Mouse (Mus musculus): ENCODE measurements around the gene Nebl. TPM values are rescaled to one million over a fixed set of nuclear protein-coding genes. Genes with fewer than 3 reads are reported as not detected.

Gene Nebl
- polyA plus RNA-seq, 1 experiment from 2014 or later, result 6.3 TPM

DNA sequence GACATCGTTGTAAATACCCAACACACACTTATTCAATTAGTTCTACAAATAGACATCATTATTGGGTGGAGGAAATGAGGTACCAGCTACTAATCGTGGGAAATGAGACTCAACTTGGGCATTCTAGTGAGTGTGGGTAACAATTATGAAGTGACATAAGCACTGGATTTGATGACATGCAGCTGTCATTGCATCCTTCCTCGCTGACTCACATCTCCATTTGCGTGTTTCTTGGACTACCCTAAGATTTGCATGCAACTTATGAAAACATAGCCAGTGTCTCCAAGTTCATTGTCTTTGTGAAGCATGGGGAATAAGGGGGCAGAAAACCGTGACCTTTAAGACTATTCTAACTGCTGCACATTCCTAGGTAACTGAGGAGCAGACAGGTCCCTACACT, 339.9 kb downstream of the Nebl start:
- no peaks in the 10 kb centered on the region for H3K4me1 ChIP-seq (replicated peaks)
- no peak overlapping the region for H3K27ac ChIP-seq
- WGBS, result 89% methylated on average over 5 of the region's 5 CpGs
- no peak for DNase-seq (ENCODE audit: low spot score)
- no peaks in the 10 kb centered on the region for H3K36me3 ChIP-seq
- H3K9me3 ChIP-seq, result no peaks in the 10 kb centered on the region
- H3K27me3 ChIP-seq (ENCODE audit: insufficient read depth, poor library complexity, severe bottlenecking), result no peaks in the 10 kb centered on the region
- H3K4me3 ChIP-seq, result no peak overlapping the region

DNA sequence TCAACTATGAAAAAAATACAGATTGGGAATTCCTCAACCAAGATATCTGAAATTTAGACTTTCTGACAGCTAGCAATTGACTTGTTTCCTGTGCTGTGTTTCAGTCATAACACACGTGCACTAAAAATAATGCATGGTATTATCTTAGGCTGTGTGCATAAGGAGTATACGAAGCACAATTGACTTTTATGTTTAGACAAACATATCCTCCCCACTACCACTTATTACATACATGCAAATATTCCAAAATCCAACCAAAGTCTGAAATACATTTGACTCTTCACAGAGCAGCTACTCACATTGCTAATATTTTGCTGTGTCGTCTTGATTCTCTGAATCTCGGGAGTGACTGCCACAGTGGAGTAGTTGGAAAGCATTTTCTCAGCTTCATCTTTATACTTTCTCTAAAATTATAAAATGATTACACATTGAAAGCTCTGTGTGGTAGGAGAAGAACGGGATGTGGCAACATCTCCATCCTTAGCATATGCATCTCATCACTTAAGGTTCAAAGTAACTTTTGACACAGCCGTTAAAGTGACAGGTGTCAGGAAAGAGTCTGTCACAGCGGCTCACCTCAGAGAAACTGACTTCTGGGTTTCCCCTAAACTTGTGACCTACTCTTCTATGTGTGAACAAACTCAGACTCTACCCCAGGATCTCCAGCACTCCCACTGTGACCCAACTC, 340.6 kb downstream of the Nebl start:
- WGBS, result 88% methylated on average over 7 of the region's 7 CpGs
- H3K27ac ChIP-seq, result no peak overlapping the region
- H3K9me3 ChIP-seq, result no peaks in the 10 kb centered on the region
- H3K4me1 ChIP-seq (replicated peaks), result no peaks in the 10 kb centered on the region
- no peak for DNase-seq (ENCODE audit: low spot score)
- H3K36me3 ChIP-seq, result no peaks in the 10 kb centered on the region
- no peak overlapping the region for H3K4me3 ChIP-seq
- no peaks in the 10 kb centered on the region for H3K27me3 ChIP-seq (ENCODE audit: insufficient read depth, poor library complexity, severe bottlenecking)

DNA sequence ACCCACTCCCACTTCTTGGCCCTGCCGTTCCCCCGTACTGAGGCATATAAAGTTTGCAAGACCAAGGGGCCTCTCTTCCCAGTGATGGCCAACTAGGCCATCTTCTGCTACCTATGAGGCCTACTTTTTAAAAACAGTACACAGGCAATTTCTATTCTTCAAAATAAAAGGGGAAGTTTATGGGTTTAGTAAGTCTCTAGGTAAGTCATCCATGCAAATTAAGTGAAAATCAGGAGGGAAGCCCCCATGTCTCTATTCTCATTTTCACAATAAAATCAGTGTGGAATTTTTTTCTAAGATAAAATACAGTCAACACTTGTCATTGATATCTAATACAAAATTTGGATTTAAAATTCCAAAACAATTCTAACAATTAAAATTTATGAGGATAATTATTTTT, 341.4 kb downstream of the Nebl start:
- no peaks in the 10 kb centered on the region for H3K36me3 ChIP-seq
- 95% methylated on average over 2 of the region's 2 CpGs for WGBS
- DNase-seq (ENCODE audit: low spot score), result no peak
- no peak overlapping the region for H3K27ac ChIP-seq
- H3K9me3 ChIP-seq, result no peaks in the 10 kb centered on the region
- no peaks in the 10 kb centered on the region for H3K27me3 ChIP-seq (ENCODE audit: insufficient read depth, poor library complexity, severe bottlenecking)
- H3K4me3 ChIP-seq, result no peak overlapping the region
- no peaks in the 10 kb centered on the region for H3K4me1 ChIP-seq (replicated peaks)

DNA sequence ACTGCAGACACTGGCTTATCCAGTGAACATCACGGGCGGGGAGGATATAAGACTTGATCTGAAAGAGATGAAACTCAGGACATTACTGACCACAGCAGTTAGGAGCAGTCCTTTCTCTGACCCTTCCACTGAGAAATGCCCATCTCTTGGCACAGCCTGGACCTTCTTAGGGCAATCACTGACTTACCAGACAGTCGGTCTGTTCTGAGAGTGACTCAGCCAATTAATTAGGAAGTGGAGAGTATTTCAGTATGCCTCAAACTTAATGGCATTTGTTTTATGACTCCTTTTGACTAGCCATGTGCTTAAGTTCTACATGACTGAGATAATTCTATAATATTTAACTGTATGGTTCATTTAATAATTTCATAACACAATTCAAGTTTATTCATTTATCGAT, 341.9 kb downstream of the Nebl start:
- no peak overlapping the region for H3K4me3 ChIP-seq
- no peak for DNase-seq (ENCODE audit: low spot score)
- H3K27me3 ChIP-seq (ENCODE audit: insufficient read depth, poor library complexity, severe bottlenecking), result no peaks in the 10 kb centered on the region
- H3K27ac ChIP-seq, result no peak overlapping the region
- H3K36me3 ChIP-seq, result no peaks in the 10 kb centered on the region
- H3K4me1 ChIP-seq (replicated peaks), result no peaks in the 10 kb centered on the region
- H3K9me3 ChIP-seq, result no peaks in the 10 kb centered on the region
- 92% methylated on average over 4 of the region's 4 CpGs for WGBS

DNA sequence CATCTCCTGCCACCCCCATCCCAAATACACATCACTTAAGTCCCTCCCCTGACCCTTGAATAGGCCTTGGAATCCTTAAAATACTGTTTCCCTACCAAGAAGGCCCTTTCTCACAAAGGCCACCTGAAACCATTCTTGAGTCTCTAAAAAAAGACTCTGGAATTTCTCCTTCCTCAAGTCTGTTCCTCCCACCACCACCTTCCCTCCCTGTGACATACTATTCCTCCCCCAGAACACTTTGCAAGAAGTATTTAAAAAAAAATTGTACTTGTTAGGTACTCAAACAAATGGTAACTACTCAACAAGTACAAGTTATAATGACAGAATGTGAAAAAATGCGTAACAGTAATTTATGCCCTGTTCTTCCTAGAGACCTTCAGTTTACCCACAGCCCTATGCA, 349.0 kb downstream of the Nebl start:
- DNase-seq (ENCODE audit: low spot score), result no peak
- Histone ChIP-seq H3K4me3 (no peak overlapping the region), H3K36me3 (no peaks in the 10 kb centered on the region), H3K4me1 (replicated peaks) (no peaks in the 10 kb centered on the region), H3K27ac (no peak overlapping the region), H3K27me3 (ENCODE audit: insufficient read depth, poor library complexity, severe bottlenecking) (no peaks in the 10 kb centered on the region), H3K9me3 (no peaks in the 10 kb centered on the region)
- 86% methylated on average over 1 of the region's 1 CpGs for WGBS

DNA sequence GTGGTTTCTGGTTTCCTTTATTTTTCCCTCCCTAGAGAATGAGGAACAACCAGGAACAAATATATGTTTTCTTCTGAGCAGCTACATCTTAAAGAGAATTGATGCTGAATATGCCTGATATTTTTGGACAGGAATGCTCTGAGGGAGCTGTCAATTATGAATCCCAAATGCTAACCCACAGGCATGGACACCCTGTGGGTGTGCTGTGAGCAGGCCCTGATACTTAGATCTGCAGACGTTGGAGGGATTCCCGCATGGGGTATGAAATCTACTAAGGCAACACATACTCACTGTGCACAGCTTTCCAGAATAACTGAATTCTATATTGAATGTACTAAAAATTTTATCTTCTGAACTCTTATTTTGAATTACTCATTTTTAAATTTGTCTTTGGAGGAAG, 355.3 kb downstream of the Nebl start:
- H3K27me3 ChIP-seq (ENCODE audit: insufficient read depth, poor library complexity, severe bottlenecking), result no peaks in the 10 kb centered on the region
- H3K9me3 ChIP-seq, result no peaks in the 10 kb centered on the region
- H3K27ac ChIP-seq, result no peak overlapping the region
- 86% methylated on average over 2 of the region's 2 CpGs for WGBS
- no peak for DNase-seq (ENCODE audit: low spot score)
- H3K4me3 ChIP-seq, result no peak overlapping the region
- H3K4me1 ChIP-seq (replicated peaks), result no peaks in the 10 kb centered on the region
- H3K36me3 ChIP-seq, result no peaks in the 10 kb centered on the region

DNA sequence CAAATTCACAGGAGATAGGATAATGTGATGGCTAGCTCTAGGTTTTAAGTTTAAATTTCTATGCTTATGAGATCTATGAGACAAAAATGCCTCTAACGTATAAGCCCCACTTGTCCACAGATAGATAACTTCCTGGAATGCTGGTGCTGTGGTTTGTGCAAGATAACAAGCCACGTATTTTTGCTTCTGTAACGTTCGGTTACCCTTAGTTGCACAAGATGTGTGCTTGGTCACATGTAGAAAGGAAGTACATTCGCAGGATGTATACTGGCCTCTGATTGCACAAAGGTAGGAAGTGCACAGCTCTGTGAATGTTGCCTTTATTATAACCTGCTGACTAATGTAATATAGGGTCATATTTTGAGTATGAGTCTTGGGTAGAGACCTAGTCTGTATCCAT, 365.6 kb downstream of the Nebl start:
- WGBS, result 87% methylated on average over 5 of the region's 5 CpGs
- no peak for DNase-seq (ENCODE audit: low spot score)
- H3K9me3 ChIP-seq, result no peaks in the 10 kb centered on the region
- H3K27me3 ChIP-seq (ENCODE audit: insufficient read depth, poor library complexity, severe bottlenecking), result no peaks in the 10 kb centered on the region
- H3K4me3 ChIP-seq, result no peak overlapping the region
- no peaks in the 10 kb centered on the region for H3K36me3 ChIP-seq
- no peak overlapping the region for H3K27ac ChIP-seq
- H3K4me1 ChIP-seq (replicated peaks), result no peaks in the 10 kb centered on the region

DNA sequence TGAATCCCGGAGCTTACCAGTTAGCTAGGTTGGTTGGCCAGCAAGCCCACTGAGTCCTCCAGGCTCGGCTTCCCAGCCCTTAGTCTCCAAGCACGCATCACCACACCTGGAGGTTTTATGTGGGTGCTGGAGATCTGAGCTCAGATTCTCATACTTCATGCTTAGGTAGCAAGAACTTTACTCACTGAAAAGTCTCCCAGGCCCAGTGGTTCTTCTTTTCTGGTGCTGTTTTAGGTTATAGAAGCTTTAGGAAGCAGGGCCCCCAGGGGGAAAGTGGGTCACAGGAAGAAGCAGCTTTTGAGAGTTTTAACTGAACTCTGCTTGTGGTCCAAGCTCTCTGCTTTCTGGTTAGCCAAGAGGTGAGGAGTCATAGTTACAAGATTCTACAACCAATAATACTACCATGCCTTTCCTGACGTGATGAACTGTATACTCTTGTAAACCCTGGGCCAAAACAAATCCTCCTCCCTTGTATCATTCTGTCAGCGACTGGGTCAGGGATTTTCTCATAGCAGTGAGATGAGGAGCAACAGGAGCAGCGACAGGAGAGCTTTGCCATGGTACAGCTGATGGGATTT, 366.2 kb downstream of the Nebl start:
- 81% methylated on average over 6 of the region's 6 CpGs for WGBS
- no peak for DNase-seq (ENCODE audit: low spot score)
- Histone ChIP-seq H3K4me3 (no peak overlapping the region), H3K27ac (no peak overlapping the region), H3K27me3 (ENCODE audit: insufficient read depth, poor library complexity, severe bottlenecking) (no peaks in the 10 kb centered on the region), H3K9me3 (no peaks in the 10 kb centered on the region), H3K36me3 (no peaks in the 10 kb centered on the region), H3K4me1 (replicated peaks) (no peaks in the 10 kb centered on the region)

DNA sequence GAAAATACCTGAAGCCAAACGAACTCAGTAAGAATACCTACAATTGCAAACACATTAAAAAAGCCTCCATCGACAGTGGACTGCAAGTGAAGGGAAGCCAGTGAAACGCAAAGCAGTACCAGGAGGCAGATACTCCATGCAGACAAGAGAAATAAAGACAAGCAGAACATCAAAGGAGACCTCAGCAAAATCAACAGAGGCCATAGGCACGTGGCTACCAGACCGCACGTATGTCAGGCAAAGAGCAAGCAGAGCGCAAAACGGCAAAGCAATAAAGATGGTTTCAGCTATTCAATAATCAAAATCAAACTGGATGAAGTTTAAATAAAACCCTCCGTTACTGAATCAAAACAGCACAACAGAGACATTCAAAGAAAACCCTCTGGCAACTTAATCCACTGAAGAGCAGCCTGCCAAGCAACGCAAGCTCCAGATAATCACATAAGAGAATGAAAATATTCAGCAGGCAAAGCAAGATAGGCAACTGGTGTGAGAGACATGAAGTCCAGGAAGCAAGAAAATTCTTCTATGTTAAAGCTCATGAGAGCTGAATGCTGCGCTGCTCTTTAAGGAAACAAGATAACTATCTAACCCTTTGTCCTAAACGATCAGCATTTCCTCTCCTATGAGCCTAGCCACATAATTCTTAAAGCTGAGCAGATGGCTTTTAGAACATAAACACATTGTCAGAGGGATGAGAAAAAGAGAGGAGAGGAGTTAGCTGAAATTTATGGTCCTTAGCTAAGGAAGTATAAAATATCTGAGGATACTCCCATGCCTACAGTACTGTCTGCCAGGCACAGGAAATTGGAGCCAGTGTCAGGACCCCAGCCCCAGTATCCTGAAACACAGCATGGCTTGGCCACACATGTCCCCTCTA, 367.7 kb downstream of the Nebl start:
- H3K27me3 ChIP-seq (ENCODE audit: insufficient read depth, poor library complexity, severe bottlenecking), result no peaks in the 10 kb centered on the region
- WGBS, result 70% methylated on average over 12 of the region's 12 CpGs
- no peak for DNase-seq (ENCODE audit: low spot score)

DNA sequence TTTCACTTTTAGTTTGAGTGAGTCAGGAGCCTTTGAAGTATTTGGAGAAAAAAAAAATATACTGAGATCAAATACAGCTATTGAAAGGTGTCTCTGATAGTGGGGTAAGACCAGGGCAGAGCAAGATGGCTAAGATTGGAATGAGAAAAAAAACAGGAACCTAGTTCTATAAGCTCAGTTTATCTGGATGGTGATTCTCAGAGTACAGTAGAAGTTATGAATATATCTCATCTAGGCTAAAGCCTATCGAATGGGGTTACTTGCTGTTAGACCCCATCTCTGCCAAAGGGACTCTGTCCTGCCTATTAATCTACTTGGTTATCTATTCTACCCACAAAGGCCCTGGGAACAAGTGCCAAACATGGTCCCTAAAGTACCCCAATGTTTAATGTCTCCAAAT, 369.1 kb downstream of the Nebl start:
- no peak for DNase-seq (ENCODE audit: low spot score)
- Histone ChIP-seq H3K27me3 (ENCODE audit: insufficient read depth, poor library complexity, severe bottlenecking) (no peaks in the 10 kb centered on the region), H3K27ac (no peak overlapping the region), H3K9me3 (no peaks in the 10 kb centered on the region), H3K4me1 (replicated peaks) (no peaks in the 10 kb centered on the region), H3K4me3 (no peak overlapping the region), H3K36me3 (no peaks in the 10 kb centered on the region)
- WGBS, result 93% methylated on average over 1 of the region's 1 CpGs

More for the DNA sequence above, 367.7 kb downstream of the Nebl start:
- H3K27ac ChIP-seq, result no peak overlapping the region
- H3K4me3 ChIP-seq, result no peak overlapping the region
- no peaks in the 10 kb centered on the region for H3K9me3 ChIP-seq
- H3K4me1 ChIP-seq (replicated peaks), result no peaks in the 10 kb centered on the region
- H3K36me3 ChIP-seq, result no peaks in the 10 kb centered on the region

DNA sequence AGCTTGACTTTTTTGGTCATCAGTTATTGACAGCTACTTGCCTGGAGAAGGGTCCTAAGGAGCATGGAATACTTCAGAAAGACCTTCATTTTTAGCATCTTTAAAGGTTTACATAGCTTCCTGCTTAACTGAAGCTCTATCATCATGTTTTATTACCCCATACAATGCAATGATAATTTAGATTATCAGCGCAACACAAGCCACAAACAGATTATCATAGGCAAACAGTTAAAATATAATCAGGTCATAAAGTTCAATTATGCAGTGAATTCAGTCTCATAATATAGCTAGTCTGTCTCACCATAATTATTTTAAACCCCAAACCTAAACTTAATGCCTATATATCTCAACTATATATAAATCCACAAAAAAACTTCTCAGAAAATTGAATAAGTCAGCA, 386.6 kb downstream of the Nebl start:
- Histone ChIP-seq H3K4me3 (no peak overlapping the region), H3K4me1 (replicated peaks) (no peaks in the 10 kb centered on the region), H3K36me3 (no peaks in the 10 kb centered on the region), H3K9me3 (no peaks in the 10 kb centered on the region), H3K27me3 (ENCODE audit: insufficient read depth, poor library complexity, severe bottlenecking) (no peaks in the 10 kb centered on the region), H3K27ac (no peak overlapping the region)
- no peak for DNase-seq (ENCODE audit: low spot score)
- WGBS, result 94% methylated on average over 1 of the region's 1 CpGs

DNA sequence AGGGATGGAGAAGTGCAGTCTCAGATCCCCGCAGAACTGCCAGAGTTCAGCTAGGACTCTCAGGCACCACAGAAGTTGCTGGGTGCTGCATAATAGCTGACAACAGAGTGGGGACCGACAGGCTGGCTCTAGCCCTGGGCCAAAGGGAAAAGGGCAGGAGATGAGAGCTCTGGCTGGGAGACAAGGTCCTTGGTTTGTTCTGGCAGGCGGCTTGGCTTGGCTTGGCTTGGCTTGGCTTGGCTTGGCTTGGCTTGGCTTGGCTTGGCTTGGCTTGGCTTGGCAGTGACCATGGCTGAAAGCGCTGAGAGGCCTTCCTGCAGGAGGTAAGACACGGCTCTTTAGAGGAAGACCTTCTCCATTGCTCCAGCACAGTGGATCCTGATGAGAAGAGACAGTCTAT, 395.8 kb downstream of the Nebl start:
- Histone ChIP-seq H3K36me3 (no peaks in the 10 kb centered on the region), H3K27ac (no peak overlapping the region), H3K27me3 (ENCODE audit: insufficient read depth, poor library complexity, severe bottlenecking) (no peaks in the 10 kb centered on the region), H3K4me3 (no peak overlapping the region), H3K4me1 (replicated peaks) (no peaks in the 10 kb centered on the region), H3K9me3 (no peaks in the 10 kb centered on the region)
- DNase-seq (ENCODE audit: low spot score), result no peak
- 91% methylated on average over 5 of the region's 5 CpGs for WGBS

DNA sequence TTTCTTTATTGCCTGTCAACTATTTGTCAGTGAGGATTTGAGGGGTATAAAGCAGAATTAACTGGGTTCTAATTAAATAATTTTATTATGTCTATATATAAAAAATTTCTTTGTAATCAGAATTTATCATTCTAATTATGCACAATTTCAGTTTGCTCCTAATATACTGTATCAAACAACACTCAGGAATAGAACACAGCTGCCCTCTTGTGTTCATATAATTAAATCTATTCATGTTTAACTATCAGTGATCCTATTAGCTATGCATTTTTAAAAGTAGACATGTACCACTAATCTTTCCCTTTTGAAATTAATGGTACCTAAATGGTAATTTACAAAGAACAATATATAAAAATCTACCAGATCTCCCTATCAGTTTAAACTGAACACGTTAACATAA, 404.7 kb downstream of the Nebl start:
- Histone ChIP-seq H3K27me3 (ENCODE audit: insufficient read depth, poor library complexity, severe bottlenecking) (no peaks in the 10 kb centered on the region), H3K36me3 (no peaks in the 10 kb centered on the region), H3K4me1 (replicated peaks) (no peaks in the 10 kb centered on the region), H3K9me3 (no peaks in the 10 kb centered on the region), H3K4me3 (no peak overlapping the region), H3K27ac (no peak overlapping the region)
- 91% methylated on average over 1 of the region's 1 CpGs for WGBS
- no peak for DNase-seq (ENCODE audit: low spot score)
